In genomic region chr2:39299798-39300382, GRCm38 (mm10) we compare ENCODE assay signal across 12 mouse cellular contexts.
"Had no signal": no experiment of that assay in that cellular context is flagged by ENCODE, and none has a peak within 500 bp of the region (broad histone marks: within the 10 kb centered on the region; RNA-seq: fewer than 3 reads in every experiment).

No protein-coding gene starts in this region.

- H3K9ac ChIP-seq: intestine, embryonic 15.5 days; kidney, embryonic 15.5 days; lung, embryonic 15.5 days; stomach, embryonic 15.5 days had no signal

- DNase-seq: kidney, adult 18-20 months; kidney, postnatal 4 days; midbrain, embryonic 14.5 days; right cerebral cortex, postnatal 14 days; thymus, adult 2 months; thymus, postnatal 25 days had no signal

- ATAC-seq: intestine, embryonic 15.5 days had no signal

- H3K9me3 ChIP-seq: intestine, embryonic 15.5 days; kidney, embryonic 15.5 days; limb, embryonic 10.5 days; lung, embryonic 15.5 days; stomach, embryonic 15.5 days had no signal

- H3K4me2 ChIP-seq: intestine, embryonic 15.5 days; kidney, embryonic 15.5 days; lung, embryonic 15.5 days; stomach, embryonic 15.5 days had no signal

- H3K27me3 ChIP-seq: intestine, embryonic 15.5 days; kidney, embryonic 15.5 days; lung, embryonic 15.5 days; stomach, embryonic 15.5 days had no signal

- H3K4me3 ChIP-seq: intestine, embryonic 15.5 days; kidney, embryonic 15.5 days; left cerebral cortex, adult 2 months; limb, embryonic 10.5 days; lung, embryonic 15.5 days; stomach, embryonic 15.5 days had no signal

- H3K4me1 ChIP-seq: intestine, embryonic 15.5 days; kidney, embryonic 15.5 days; limb, embryonic 10.5 days; lung, embryonic 15.5 days; stomach, embryonic 15.5 days had no signal

- H3K36me3 ChIP-seq: intestine, embryonic 15.5 days; kidney, embryonic 15.5 days; limb, embryonic 10.5 days; lung, embryonic 15.5 days; stomach, embryonic 15.5 days had no signal

- H3K27ac ChIP-seq: intestine, embryonic 15.5 days; kidney, embryonic 15.5 days; left cerebral cortex, adult 2 months; limb, embryonic 10.5 days; lung, embryonic 15.5 days; stomach, embryonic 15.5 days had no signal
